Mouse (Mus musculus): ENCODE data around the gene Tmem161b.
"Not testable (repeated sequence)": the region's sequence is repeated elsewhere in the genome, so short reads cannot be mapped to it uniquely, and the experiment has no call there.

Tmem161b gene

DNA sequence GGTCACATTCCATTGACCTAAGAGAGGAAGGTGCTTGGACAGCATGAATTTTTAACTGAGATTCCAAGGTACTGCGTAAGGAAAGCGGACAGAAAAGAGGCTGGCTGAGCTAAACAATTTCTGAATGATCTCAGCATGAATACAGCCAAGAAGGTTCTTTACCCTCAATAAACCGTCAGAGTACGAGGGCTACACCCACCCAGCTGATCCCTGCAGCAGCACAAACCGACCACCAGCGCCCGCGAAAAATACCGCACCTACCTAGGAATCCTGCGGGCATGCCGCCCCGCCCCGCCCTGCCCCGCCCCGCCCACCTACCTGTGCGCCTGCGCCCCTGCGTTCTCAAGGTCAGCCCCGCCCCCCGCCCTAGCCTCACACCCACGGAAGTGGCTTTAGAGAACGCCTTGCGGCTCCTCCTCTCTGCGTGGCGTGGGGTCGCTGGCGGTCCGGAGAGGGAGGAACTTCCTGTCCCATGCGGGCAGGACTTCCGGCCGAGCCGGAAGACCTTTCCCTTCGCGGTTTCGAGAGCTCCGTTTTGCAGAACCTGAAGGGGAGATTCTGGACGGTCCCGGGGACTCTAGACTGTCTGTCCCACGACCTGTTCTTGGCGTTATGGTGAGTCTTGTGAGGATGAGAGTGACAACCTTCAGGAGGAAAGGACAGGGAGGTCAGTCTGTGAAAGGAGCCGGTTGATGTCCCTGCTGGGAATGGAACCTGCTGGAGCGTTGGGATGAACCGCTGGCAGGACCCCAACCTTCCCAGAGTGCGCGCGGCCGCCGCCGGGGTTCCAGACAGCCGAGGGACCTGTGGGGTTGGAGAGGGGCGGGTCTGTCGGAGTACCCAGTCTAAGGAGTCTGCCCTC, at the start of gene Tmem161b:
Tmem161b (plus strand) TSS at position 477 of the 862 bp plus-strand sequence.
- peak; percentile 92 for DNase-seq (ENCODE audit: low spot score)

DNA sequence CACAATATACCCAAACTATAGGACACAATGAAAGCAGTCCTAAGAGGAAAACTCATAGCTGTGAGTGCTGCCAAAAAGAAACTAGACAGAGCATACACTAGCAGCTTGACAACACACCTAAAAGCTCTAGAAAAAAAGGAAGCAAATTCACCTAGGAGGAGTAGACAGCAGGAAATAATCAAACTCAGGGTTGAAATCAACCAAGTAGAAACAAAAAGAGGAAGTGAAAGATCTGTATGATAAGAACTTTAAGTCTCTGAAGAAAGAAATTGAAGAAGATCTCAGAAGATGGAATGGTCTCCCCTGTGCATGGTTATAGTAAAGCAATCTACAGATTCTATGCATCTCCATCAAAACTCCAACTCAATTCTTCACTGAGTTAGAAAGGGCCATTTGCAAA, 36.3 kb upstream of the Tmem161b start:
- DNase-seq (ENCODE audit: low spot score) = not testable (repeated sequence)

DNA sequence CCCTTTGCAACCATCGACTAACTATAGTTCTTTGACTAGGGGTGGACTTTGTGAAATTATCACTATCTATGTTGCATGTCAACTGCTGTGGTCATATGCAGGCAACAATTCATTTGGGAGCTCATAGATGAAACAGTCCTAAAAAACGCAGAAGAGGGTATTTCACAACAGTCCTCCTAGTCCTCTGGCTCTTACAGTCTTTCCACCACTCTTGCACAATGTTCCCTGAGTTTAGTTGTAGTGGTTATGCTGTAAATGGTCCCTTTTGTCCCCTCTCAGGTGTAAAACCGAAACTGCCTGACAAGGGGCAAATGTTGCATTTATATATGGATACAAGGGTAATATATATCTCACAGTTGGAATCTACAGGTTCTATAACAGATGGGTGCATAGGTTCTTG, 29.4 kb upstream of the Tmem161b start:
- no peak for DNase-seq (ENCODE audit: low spot score)

DNA sequence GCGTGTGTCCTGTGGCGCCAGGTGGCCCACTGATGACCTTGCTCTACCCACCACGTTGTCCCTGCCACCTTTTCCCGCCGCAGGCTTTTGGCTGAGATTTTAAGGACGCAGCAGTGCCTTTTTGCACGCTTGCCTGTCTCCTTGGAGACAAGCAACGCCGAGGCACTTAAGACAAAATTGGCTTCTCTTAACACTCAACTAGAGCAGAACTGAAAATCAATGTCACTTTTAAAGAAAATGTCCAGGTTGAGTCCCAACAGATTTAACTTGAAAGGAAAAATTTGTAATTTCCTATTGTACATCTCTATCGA, 541 bp downstream of the Tmem161b start:
- no peak for DNase-seq (ENCODE audit: low spot score)

GRCm38 (mm10) chr13:84223018-84223417, 922 bp downstream of the Tmem161b start:
- DNase-seq (ENCODE audit: low spot score) = peak; percentile 7

- no peak for DNase-seq (ENCODE audit: low spot score)
Measured at GRCm38 (mm10) chr13:84234019-84234418, 11.9 kb downstream of the Tmem161b start.

DNA sequence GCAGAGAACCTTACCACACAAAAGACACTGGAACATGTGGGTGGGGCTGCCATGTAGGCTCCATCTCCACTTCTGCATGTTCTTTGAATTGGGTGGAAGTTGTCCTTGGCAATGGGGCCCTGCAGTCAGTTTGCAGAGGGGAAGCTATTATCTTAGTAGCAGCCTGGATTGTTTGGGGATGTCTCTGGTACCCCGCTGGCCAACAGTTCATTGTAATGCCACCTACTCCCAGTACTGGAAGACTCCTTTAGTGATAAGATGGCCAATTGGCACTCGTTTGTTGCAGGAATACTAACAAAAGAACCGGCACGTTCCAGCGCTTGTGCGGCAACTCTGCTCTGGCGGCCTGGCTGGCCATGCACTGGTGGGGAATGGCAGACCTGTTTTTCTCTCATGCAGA, 14.7 kb downstream of the Tmem161b start:
- DNase-seq (ENCODE audit: low spot score) = no peak

GRCm38 (mm10) chr13:84238184-84238583, 16.1 kb downstream of the Tmem161b start:
- no peak for DNase-seq (ENCODE audit: low spot score)

DNA sequence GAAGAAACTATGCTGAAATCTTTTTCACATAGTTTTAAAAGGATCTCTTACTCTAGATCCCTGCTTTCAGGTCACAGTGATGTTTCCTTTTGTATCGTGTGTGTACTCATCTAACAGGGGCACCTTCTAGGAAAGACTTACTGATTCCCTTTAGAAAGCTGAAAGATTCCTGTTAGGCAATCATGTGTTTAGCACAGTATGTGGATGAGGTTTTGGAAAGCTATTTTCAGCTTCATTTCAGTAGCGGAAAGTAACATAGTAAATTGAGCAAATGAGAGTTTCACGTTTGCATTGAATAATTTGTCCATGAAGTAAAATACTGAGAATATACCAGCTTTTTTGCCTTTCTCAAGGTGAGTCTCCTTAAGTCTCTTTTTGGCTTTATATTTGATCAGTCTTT, 26.0 kb downstream of the Tmem161b start:
- no peak for DNase-seq (ENCODE audit: low spot score)

- DNase-seq (ENCODE audit: low spot score) = no peak
Measured at GRCm38 (mm10) chr13:84251295-84251694, 29.2 kb downstream of the Tmem161b start.

GRCm38 (mm10) chr13:84255047-84255446, 33.0 kb downstream of the Tmem161b start:
- no peak for DNase-seq (ENCODE audit: low spot score)

DNA sequence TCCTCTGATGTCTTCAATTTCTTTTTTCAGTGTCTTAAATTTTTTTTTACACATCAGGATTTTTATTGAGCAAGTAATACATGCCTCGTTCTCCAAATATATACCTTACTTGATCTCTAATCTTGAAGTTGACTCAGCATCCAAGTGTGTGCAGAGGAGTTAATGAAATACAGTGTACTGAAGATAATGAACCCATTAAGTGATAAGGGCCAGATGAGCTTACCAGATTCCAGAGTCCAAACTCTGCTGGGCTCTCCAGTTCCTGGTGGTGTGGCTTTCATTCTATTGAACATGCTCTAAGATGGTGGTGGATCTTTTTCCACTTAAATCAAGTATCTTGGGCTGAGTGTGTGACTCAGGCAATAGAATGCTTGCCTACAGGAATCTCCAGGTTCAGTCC, 42.3 kb downstream of the Tmem161b start:
- not testable (repeated sequence) for DNase-seq (ENCODE audit: low spot score)

DNA sequence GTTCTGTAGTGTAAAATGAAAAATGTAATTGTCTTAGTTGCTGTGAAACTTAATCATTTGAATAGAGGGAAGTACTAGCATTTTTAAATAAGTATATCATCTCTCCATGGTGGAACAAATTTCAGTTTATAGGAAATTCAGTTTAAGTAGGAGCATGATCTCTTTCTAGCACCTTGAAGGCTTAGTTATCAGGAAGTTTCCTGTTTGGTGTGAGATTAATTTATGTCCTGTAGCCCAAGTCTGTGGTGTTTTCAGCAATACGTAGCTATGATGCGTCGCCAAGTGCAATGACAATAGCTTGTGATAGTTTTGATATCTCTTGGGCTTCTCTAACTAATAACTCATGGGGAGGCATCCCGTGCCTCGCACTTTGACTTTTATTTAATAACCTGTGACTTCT, 54.1 kb downstream of the Tmem161b start:
- DNase-seq (ENCODE audit: low spot score) = no peak

DNA sequence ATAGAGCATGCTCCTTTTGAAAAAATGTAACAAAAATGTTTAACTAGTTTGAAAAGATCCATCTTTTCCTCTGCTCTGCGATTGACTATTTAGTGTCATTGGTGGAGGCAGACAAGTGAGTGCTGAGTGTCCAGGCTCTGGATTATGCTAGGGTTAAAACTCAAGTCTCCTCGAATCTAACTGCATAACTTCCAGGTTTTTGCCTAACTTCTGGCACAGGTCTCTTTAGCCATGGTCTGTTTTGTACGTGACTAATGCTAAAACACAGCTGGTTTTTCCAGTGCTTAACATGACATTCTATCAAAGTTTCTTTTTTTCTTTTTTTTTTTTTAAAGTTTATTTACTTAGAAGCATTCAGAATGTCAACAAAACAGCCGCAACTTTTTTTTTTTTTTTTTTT, 58.3 kb downstream of the Tmem161b start:
- no peak for DNase-seq (ENCODE audit: low spot score)

GRCm38 (mm10) chr13:84282966-84283365, 60.9 kb downstream of the Tmem161b start:
- DNase-seq (ENCODE audit: low spot score) = no peak

- DNase-seq (ENCODE audit: low spot score) = peak; percentile 4
Measured at GRCm38 (mm10) chr13:84284764-84285558, 62.9 kb downstream of the Tmem161b start.

GRCm38 (mm10) chr13:84285559-84285945, 63.5 kb downstream of the Tmem161b start:
- DNase-seq (ENCODE audit: low spot score) = no peak

DNA sequence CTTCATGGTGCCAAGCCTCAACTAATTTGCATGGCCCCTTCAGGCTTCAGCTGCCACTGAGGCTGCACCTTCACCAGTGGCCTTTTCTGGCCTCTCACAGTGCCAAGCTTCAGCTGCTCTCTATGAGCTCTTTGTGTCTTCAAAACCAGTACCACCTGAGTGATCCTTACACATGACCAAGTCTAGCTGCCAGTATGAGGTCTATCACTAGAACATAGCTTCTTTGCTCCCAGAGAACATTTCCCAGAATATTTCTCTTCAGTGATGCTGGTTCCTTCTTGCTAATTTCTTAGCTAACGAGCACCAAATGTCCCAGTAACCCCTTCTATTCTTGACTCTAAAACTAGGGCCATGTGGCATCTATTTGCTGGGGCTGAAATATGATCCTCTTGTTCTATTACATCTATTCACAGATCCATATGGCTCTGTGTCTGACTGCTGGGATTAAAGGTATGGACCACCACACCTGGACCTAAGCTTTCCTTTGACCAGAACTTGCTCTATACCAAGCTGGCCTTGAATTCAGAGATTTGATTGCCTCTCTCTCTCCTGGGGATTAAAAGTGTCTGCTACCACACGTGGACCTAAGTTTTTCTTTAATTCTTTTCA, 77.5 kb downstream of the Tmem161b start:
- no peak for DNase-seq (ENCODE audit: low spot score)

DNA sequence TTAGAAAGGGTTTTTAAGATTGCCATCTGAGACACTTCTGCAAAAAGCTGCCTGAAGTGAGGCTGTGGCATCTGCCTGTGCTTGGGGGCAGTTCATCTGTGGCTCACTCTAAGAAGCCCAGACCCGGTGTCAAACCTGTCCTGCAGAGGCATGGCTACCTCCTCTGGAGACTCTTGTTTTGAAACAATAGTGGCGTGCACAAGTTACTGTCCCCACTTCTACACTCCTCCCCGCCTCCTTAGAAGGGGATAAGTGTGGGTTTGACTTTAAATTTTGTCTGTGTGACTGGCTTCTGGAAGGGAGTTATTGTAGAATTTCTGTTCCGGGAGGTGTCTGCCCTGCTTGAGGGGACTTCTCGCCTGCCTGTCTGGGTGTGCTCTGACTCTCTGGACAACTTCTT, 121.2 kb downstream of the Tmem161b start:
- no peak for DNase-seq (ENCODE audit: low spot score)

- DNase-seq (ENCODE audit: low spot score) = no peak
Measured at GRCm38 (mm10) chr13:84343691-84344495, 121.8 kb downstream of the Tmem161b start.

DNA sequence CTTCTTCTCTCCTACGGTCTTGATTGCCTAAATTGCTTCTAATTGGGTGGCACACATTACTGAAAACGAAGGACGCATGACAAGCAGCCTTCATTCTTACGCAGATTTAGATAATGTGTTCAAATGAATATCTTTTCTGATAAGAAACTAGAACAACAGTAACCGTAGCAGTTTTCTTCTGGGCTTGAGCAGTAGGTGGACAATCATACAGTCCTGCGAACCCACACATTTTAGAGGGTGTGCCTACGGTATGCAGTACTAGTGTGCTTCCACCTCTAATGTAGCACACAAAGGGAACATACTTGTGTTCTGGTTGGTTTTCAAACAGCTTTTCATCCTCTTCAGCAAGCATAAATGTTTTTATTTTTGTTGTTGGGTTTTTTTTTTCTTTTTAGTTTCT, 122.6 kb downstream of the Tmem161b start:
- DNase-seq (ENCODE audit: low spot score) = no peak

- DNase-seq (ENCODE audit: low spot score) = peak; percentile 3
Measured at GRCm38 (mm10) chr13:84345114-84345513, 123.0 kb downstream of the Tmem161b start.

Data from yolk sac, embryonic 10.5 days (tissue).